21 mouse cellular contexts compared by ENCODE assay signal in genomic region chr14:62220770-62221169, GRCm38 (mm10).
A peak's percentile ranks its signal among the peaks of the same experiment; 100 is the strongest.
DNase-seq lines count a peak whose midpoint lies in the region; ATAC-seq and TF ChIP-seq lines count a peak whose summit lies in the region.
"Had no signal": no experiment of that assay in that cellular context is flagged by ENCODE, and none has a peak within 500 bp of the region (broad histone marks: within the 10 kb centered on the region; RNA-seq: fewer than 3 reads in every experiment).

No protein-coding gene starts in this region.

- H3K9me3 ChIP-seq in lung, embryonic 14.5 days (ENCODE audit: low read depth, low read length), result no peaks in the 10 kb centered on the region
- no peaks in the 10 kb centered on the region for H3K9me3 ChIP-seq in lung, postnatal 0 days (ENCODE audit: low read length)
- H3K9me3 ChIP-seq in lung, embryonic 15.5 days, result no peaks in the 10 kb centered on the region
- H3K9me3 ChIP-seq in lung, embryonic 16.5 days (ENCODE audit: control insufficient read depth, low read length), result no peaks in the 10 kb centered on the region
- H3K9me3 ChIP-seq: G1E had no signal

- no peak overlapping the region for H3K9ac ChIP-seq in lung, embryonic 14.5 days
- H3K9ac ChIP-seq in lung, postnatal 0 days (replicated peaks; ENCODE audit: low read depth), result no peak overlapping the region
- no peak overlapping the region for H3K9ac ChIP-seq in lung, embryonic 15.5 days
- no peak overlapping the region for H3K9ac ChIP-seq in lung, embryonic 16.5 days (ENCODE audit: low read length)

- no peak for TF ChIP-seq EP300 in lung, postnatal 0 days (IDR thresholded peaks at IDR 0.05)

- H3K36me3 ChIP-seq in lung, embryonic 14.5 days (ENCODE audit: insufficient read depth), result no peaks in the 10 kb centered on the region
- no peaks in the 10 kb centered on the region for H3K36me3 ChIP-seq in lung, postnatal 0 days (ENCODE audit: insufficient read depth, low read length)
- H3K36me3 ChIP-seq in lung, embryonic 15.5 days, result no peaks in the 10 kb centered on the region
- no peaks in the 10 kb centered on the region for H3K36me3 ChIP-seq in lung, embryonic 16.5 days (ENCODE audit: control insufficient read depth, insufficient read depth, low read length)
- H3K36me3 ChIP-seq: G1E had no signal

- peak; percentile 35; the same call in 1 of the 2 replicates for ATAC-seq in lung, embryonic 14.5 days (ENCODE audit: insufficient read depth)
- ATAC-seq in lung, postnatal 0 days, result no peak
- ATAC-seq in lung, embryonic 15.5 days (ENCODE audit: borderline replicate concordance, extremely low read depth, low FRiP score, low TSS enrichment), result peak; percentile 39; the same call in 1 of the 2 replicates
- peak; percentile 63; the same call in 1 of the 2 replicates for ATAC-seq in lung, embryonic 16.5 days (ENCODE audit: low read depth)
- ATAC-seq: activated CD4-positive, CD25-positive, alpha-beta regulatory T cell, adult 4 months; CD4-positive, CD25-positive, alpha-beta regulatory T cell, adult 4 months; Patski had no signal

- H3K4me1 ChIP-seq in lung, embryonic 14.5 days (ENCODE audit: insufficient read depth), result no peaks in the 10 kb centered on the region
- H3K4me1 ChIP-seq in lung, postnatal 0 days (ENCODE audit: insufficient read depth, low read depth, low read length), result no peaks in the 10 kb centered on the region
- no peaks in the 10 kb centered on the region for H3K4me1 ChIP-seq in lung, embryonic 15.5 days
- 0 out of 2 replicates have a peak, but pooled peaks cover under 1% of the 10 kb centered on the region for H3K4me1 ChIP-seq in lung, embryonic 16.5 days (replicated peaks; ENCODE audit: control insufficient read depth, insufficient read depth, low read length)

- TF ChIP-seq CTCF in lung, embryonic 14.5 days (IDR thresholded peaks at IDR 0.05; ENCODE audit: low read depth), result no peak
- no peak for TF ChIP-seq CTCF in lung, postnatal 0 days (IDR thresholded peaks at IDR 0.05)

- WGBS in lung, embryonic 14.5 days, result 52% methylated on average over 4 of the region's 4 CpGs
- 56% methylated on average over 4 of the region's 4 CpGs for WGBS in lung, postnatal 0 days
- WGBS in lung, embryonic 15.5 days, result 44% methylated on average over 4 of the region's 4 CpGs
- 47% methylated on average over 4 of the region's 4 CpGs for WGBS in lung, embryonic 16.5 days

- H3K27me3 ChIP-seq in lung, embryonic 14.5 days (ENCODE audit: insufficient read depth, low read length), result no peaks in the 10 kb centered on the region
- no peaks in the 10 kb centered on the region for H3K27me3 ChIP-seq in lung, postnatal 0 days (replicated peaks; ENCODE audit: insufficient read depth, low read length)
- H3K27me3 ChIP-seq in lung, embryonic 15.5 days, result no peaks in the 10 kb centered on the region
- H3K27me3 ChIP-seq in lung, embryonic 16.5 days (ENCODE audit: control insufficient read depth, insufficient read depth, low read depth, low read length), result no peaks in the 10 kb centered on the region
- H3K27me3 ChIP-seq: CH12.LX, Patski had no signal

- H3K4me3 ChIP-seq in lung, embryonic 14.5 days (ENCODE audit: low read depth, low read length), result no peak overlapping the region
- H3K4me3 ChIP-seq in lung, postnatal 0 days (ENCODE audit: low read depth, low read length), result no peak overlapping the region
- no peak overlapping the region for H3K4me3 ChIP-seq in lung, embryonic 15.5 days
- no peak overlapping the region for H3K4me3 ChIP-seq in lung, embryonic 16.5 days (ENCODE audit: low read length)

- H3K27ac ChIP-seq in lung, embryonic 14.5 days (ENCODE audit: low read depth), result no peak overlapping the region
- H3K27ac ChIP-seq in lung, postnatal 0 days (ENCODE audit: low read length), result no peak overlapping the region
- H3K27ac ChIP-seq in lung, embryonic 15.5 days, result 0 out of 2 replicates have a peak overlapping the region, but pooled peaks have one; percentile 41
- no peak overlapping the region for H3K27ac ChIP-seq in lung, embryonic 16.5 days (ENCODE audit: low read length)

- H3K4me2 ChIP-seq in lung, embryonic 14.5 days, result no peak overlapping the region
- H3K4me2 ChIP-seq in lung, postnatal 0 days (replicated peaks; ENCODE audit: low read depth, low read length), result no peak overlapping the region
- no peak overlapping the region for H3K4me2 ChIP-seq in lung, embryonic 15.5 days
- H3K4me2 ChIP-seq in lung, embryonic 16.5 days (ENCODE audit: low read depth, low read length), result no peak overlapping the region

- peak; percentile 50 for DNase-seq in lung, embryonic 14.5 days
- no peak for DNase-seq in lung, postnatal 0 days (ENCODE audit: low spot score)
- DNase-seq in lung, postnatal 14 days, result no peak
- no peak for DNase-seq in lung, postnatal 25 days (ENCODE audit: low spot score)
- DNase-seq: adrenal gland, adult 2 months; adrenal gland, adult 8-10 months; adrenal gland, postnatal 10 days; adrenal gland, postnatal 14 days; adrenal gland, postnatal 25 days; adrenal gland, postnatal 36 days; B cell, adult 2 months; cerebellum, adult 11 months; cerebellum, adult 11-12 months; cerebellum, adult 18-20 months had no signal
